Mouse (Mus musculus) liver, adult 2 months (tissue): Measurements from ENCODE around the gene Ddr2.

Experiments
- CTCF ChIP-seq: fragments of 200-500 bp; IDR thresholded peaks from 2 replicates; pipeline ENCODE4 v1.5.1; 2011; ENCODE audit warnings: low read depth, low read length, control low read depth
- POLR2A ChIP-seq: fragments of 200-500 bp; IDR thresholded peaks from 2 replicates; pipeline ENCODE4 v1.6.1; 2011; ENCODE audit warnings: low read length, control low read depth; ENCODE audit not compliant: insufficient read depth; ENCODE audit errors: extremely low read depth

DNA sequence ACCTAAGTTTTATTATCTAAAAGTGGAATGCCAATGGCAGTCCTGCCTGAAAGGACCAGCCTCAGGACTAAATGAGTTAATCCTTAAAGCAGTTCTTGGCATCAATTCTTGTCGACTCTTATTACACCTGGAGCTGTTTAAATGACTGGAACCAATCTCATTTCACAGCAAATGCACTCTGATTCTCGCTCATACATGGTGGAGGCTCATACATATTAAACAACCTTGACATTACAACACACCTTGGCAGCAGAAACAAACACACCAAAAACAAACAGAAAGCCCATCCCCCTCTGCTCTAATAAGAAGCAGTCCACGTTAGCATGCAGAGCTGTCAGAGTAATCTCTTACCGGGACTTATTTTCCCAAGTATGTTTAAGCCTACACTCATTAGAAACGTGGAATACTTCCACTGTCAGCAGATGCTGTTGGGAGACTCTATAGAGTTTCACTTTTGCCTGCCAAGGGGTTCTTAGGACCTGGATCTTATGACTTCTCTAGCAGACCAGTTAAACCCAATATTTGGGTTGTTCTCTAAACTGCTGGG is 58.9 kb downstream of the Ddr2 start:
- TF ChIP-seq CTCF, result no peak
- no peak for TF ChIP-seq POLR2A
